Mouse (Mus musculus) kidney, embryonic 16.5 days (tissue): ENCODE measurements at regions not wholly inside any gene's neighbourhood (a gene's known extent, or its start where the extent isn't known, plus 50 kb on each side); places are given as distances from the start of the nearest gene placed in this dataset.

Experiments used
- ATAC-seq: fragments of 200-750 bp; cut with Nextera tagmentation; 2 replicates; pipeline ENCODE4 v1.8.0; 2017; ENCODE audit warnings: moderate TSS enrichment; ENCODE audit not compliant: low FRiP score, low TSS enrichment
- H3K27ac ChIP-seq: fragments of 300-500 bp; sonication (generic); 2 replicates; pipeline ENCODE4 v1.5.1; 2014; ENCODE audit warnings: low read length
- H3K27me3 ChIP-seq: fragments of 300-500 bp; sonication (generic); 2 replicates; pipeline ENCODE4 v1.6.1; 2014; ENCODE audit warnings: low read length, control low read depth, mixed read lengths; ENCODE audit not compliant: insufficient read depth
- H3K36me3 ChIP-seq: fragments of 300-500 bp; sonication (generic); 2 replicates; pipeline ENCODE4 v1.6.1; 2014; ENCODE audit warnings: low read length, control low read depth, mixed read lengths; ENCODE audit not compliant: insufficient read depth
- H3K4me1 ChIP-seq: fragments of 300-500 bp; sonication (generic); 2 replicates; pipeline ENCODE4 v1.6.1; 2014; ENCODE audit warnings: low read length, control low read depth, mixed read lengths; ENCODE audit not compliant: insufficient read depth
- H3K4me2 ChIP-seq: fragments of 300-500 bp; sonication (generic); replicated peaks from 2 replicates; pipeline ENCODE4 v1.6.1; 2014; ENCODE audit warnings: low read depth, low read length
- H3K4me3 ChIP-seq: fragments of 300-500 bp; sonication (generic); 2 replicates; pipeline ENCODE4 v1.5.1; 2014; ENCODE audit warnings: mild to moderate bottlenecking, low read length
- H3K9ac ChIP-seq: fragments of 300-500 bp; sonication (generic); replicated peaks from 2 replicates; pipeline ENCODE4 v1.6.1; 2014; ENCODE audit warnings: low read length
- H3K9me3 ChIP-seq: fragments of 300-500 bp; sonication (generic); 2 replicates; pipeline ENCODE4 v1.6.1; 2016; ENCODE audit warnings: low read length, control low read depth
- WGBS: fragments of 180-500 bp; shearing (Covaris S2); extraction: QIAGEN DNeasy Blood & Tissue Kit; methylation state at CpG from one replicate; pipeline ENCODE4 v1.1.7; 2014; 5-methylcytosine and 5-hydroxymethylcytosine counted together

DNA sequence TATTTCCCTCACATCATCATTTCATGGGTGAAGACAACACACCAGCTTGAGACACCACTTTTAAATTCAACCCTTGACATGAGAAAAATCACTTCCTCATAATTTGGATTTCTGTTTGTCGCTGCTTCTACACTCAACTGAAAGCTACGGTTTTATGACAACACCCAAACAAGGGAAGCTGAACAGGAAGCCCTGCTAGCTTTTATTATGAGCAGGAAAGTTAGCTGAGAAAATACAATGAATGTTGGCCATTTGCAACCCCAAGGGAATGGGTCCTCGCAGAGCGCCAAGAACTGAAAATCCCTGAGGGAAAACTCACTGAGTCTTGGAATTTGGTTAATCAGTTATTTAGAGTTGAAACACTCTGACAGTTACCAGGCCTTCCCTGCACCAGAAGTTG, 311.9 kb downstream of the Epha4 start:
- WGBS: 61% methylated on average over 4 of the region's 4 CpGs
- H3K9ac ChIP-seq: no peak overlapping the region
- no peak for ATAC-seq

GRCm38 (mm10) chr1:77206535-77206934, 308.4 kb downstream of the Epha4 start:
- ATAC-seq: no peak
- 47% methylated on average over 1 of the region's 1 CpGs for WGBS
- no peaks in the 10 kb centered on the region for H3K27me3 ChIP-seq

More for the DNA sequence above, 311.9 kb downstream of the Epha4 start:
- Histone ChIP-seq H3K4me1 (peaks cover 9% of the 10 kb centered on the region), H3K27me3 (no peaks in the 10 kb centered on the region), H3K27ac (peak overlapping the region; percentile 44; the same call in 1 of the 2 replicates), H3K36me3 (no peaks in the 10 kb centered on the region), H3K4me3 (no peak overlapping the region), H3K9me3 (peaks cover 3% of the 10 kb centered on the region; the same call in 1 of the 2 replicates), H3K4me2 (no peak overlapping the region)

DNA sequence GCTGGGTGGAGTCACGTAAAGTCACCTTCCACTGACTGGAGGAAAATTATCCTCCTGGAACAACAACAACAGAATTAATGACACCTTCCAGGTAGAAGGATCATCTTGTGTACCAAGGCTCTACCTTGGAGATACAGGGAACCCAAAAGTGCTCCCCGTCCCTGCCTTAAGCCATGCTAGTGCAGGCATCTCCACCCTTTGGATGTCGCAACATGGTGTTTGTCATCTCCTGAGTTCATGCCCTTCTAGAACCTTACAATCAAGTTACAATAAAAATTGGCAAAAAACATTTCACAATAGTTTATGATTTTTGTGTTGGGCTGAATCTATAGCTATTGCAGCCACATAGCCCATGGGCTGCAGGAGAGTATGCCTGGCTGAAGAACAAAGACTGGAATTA, 305.5 kb downstream of the Epha4 start:
- H3K27me3 ChIP-seq: no peaks in the 10 kb centered on the region
- no peak for ATAC-seq
- 80% methylated on average over 3 of the region's 3 CpGs for WGBS
- H3K9me3 ChIP-seq: no peaks in the 10 kb centered on the region
- no peaks in the 10 kb centered on the region for H3K36me3 ChIP-seq
- no peak overlapping the region for H3K4me3 ChIP-seq
- H3K4me1 ChIP-seq: no peaks in the 10 kb centered on the region
- no peak overlapping the region for H3K27ac ChIP-seq
- H3K4me2 ChIP-seq: no peak overlapping the region
- H3K9ac ChIP-seq: no peak overlapping the region

More at GRCm38 (mm10) chr1:77206535-77206934, 308.4 kb downstream of the Epha4 start:
- Histone ChIP-seq H3K9ac (no peak overlapping the region), H3K36me3 (no peaks in the 10 kb centered on the region), H3K4me1 (peaks cover 9% of the 10 kb centered on the region), H3K4me2 (no peak overlapping the region), H3K9me3 (no peaks in the 10 kb centered on the region), H3K27ac (no peak overlapping the region), H3K4me3 (no peak overlapping the region)

- peak overlapping the region; percentile 21; the same call in 1 of the 2 replicates for H3K4me2 ChIP-seq
- H3K4me3 ChIP-seq: no peak overlapping the region
- H3K9me3 ChIP-seq: no peaks in the 10 kb centered on the region
- no peak overlapping the region for H3K9ac ChIP-seq
- H3K4me1 ChIP-seq: no peaks in the 10 kb centered on the region
- WGBS: 35% methylated on average over 8 of the region's 8 CpGs
- ATAC-seq: no peak
- no peaks in the 10 kb centered on the region for H3K27me3 ChIP-seq
- no peaks in the 10 kb centered on the region for H3K36me3 ChIP-seq
- no peak overlapping the region for H3K27ac ChIP-seq
Measured at GRCm38 (mm10) chr1:77213462-77214098, 301.3 kb downstream of the Epha4 start.

- Histone ChIP-seq H3K4me1 (peaks cover 6% of the 10 kb centered on the region), H3K9me3 (no peaks in the 10 kb centered on the region), H3K9ac (no peak overlapping the region), H3K4me3 (no peak overlapping the region), H3K27ac (no peak overlapping the region), H3K36me3 (no peaks in the 10 kb centered on the region), H3K27me3 (no peaks in the 10 kb centered on the region), H3K4me2 (no peak overlapping the region)
- 80% methylated on average over 3 of the region's 3 CpGs for WGBS
- no peak for ATAC-seq
Measured at GRCm38 (mm10) chr1:77219488-77220321, 295.2 kb downstream of the Epha4 start.

DNA sequence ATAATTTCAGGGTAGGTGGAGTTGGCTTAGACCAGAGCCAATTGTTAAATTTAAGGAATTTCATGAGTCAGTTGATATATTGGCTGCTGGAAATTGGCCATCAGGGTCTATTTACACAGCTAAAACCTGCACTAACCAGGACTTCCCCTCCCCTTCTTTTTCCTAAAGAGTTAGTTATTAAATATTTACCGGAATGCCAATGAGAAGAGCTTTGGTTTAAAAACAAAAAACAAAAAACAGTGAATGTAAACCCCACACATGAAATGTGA, 294.6 kb downstream of the Epha4 start:
- Histone ChIP-seq H3K4me2 (no peak overlapping the region), H3K27me3 (no peaks in the 10 kb centered on the region), H3K36me3 (no peaks in the 10 kb centered on the region), H3K27ac (no peak overlapping the region), H3K4me3 (no peak overlapping the region), H3K9me3 (no peaks in the 10 kb centered on the region), H3K9ac (no peak overlapping the region), H3K4me1 (peaks cover 6% of the 10 kb centered on the region)
- ATAC-seq: no peak
- 52% methylated on average over 1 of the region's 1 CpGs for WGBS

GRCm38 (mm10) chr1:77220783-77221182, 294.1 kb downstream of the Epha4 start:
- Histone ChIP-seq H3K9ac (no peak overlapping the region), H3K36me3 (no peaks in the 10 kb centered on the region), H3K27me3 (no peaks in the 10 kb centered on the region), H3K4me1 (peaks cover 6% of the 10 kb centered on the region), H3K4me2 (no peak overlapping the region), H3K4me3 (no peak overlapping the region), H3K27ac (no peak overlapping the region), H3K9me3 (no peaks in the 10 kb centered on the region)
- 53% methylated on average over 6 of the region's 6 CpGs for WGBS
- no peak for ATAC-seq

GRCm38 (mm10) chr1:77221900-77222299, 293.0 kb downstream of the Epha4 start:
- WGBS: 87% methylated on average over 2 of the region's 2 CpGs
- no peaks in the 10 kb centered on the region for H3K27me3 ChIP-seq
- H3K4me3 ChIP-seq: no peak overlapping the region
- H3K27ac ChIP-seq: no peak overlapping the region
- no peaks in the 10 kb centered on the region for H3K9me3 ChIP-seq
- H3K9ac ChIP-seq: no peak overlapping the region
- H3K36me3 ChIP-seq: no peaks in the 10 kb centered on the region
- peaks cover 10% of the 10 kb centered on the region for H3K4me1 ChIP-seq
- H3K4me2 ChIP-seq: no peak overlapping the region
- ATAC-seq: no peak

DNA sequence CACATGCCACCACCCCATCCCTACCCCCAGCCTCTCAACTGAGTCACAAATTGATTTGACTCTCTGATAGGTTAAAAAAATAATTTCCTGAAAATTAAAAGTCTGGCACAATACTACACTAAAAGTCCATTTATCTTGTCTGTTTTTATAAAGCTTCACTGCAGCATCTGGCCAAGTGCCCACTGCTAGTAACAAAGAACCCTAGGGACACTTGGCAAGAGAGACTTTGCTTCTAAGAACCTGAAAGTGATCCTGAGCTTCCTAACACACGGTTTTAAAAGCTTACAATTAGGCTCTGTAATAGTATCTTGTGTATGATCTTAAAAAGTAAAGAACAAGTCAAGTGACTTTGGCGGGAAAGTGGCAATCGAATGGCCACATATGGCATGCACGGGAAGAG, 288.3 kb downstream of the Epha4 start:
- Histone ChIP-seq H3K4me1 (peaks cover 10% of the 10 kb centered on the region), H3K4me2 (peak overlapping the region; percentile 14; the same call in 1 of the 2 replicates), H3K27ac (no peak overlapping the region), H3K4me3 (no peak overlapping the region), H3K27me3 (no peaks in the 10 kb centered on the region), H3K9ac (no peak overlapping the region), H3K36me3 (no peaks in the 10 kb centered on the region), H3K9me3 (0 out of 2 replicates have a peak, but pooled peaks cover 5% of the 10 kb centered on the region)
- no peak for ATAC-seq
- 46% methylated on average over 4 of the region's 4 CpGs for WGBS

- Histone ChIP-seq H3K9ac (peak overlapping the region; percentile 24; the same call in 1 of the 2 replicates), H3K9me3 (0 out of 2 replicates have a peak, but pooled peaks cover 5% of the 10 kb centered on the region), H3K27ac (no peak overlapping the region), H3K4me1 (peaks cover 10% of the 10 kb centered on the region), H3K4me2 (peak overlapping the region; percentile 14), H3K4me3 (no peak overlapping the region), H3K27me3 (no peaks in the 10 kb centered on the region), H3K36me3 (no peaks in the 10 kb centered on the region)
- peak; percentile 12; the same call in 1 of the 2 replicates for ATAC-seq
- 8% methylated on average over 12 of the region's 12 CpGs for WGBS
Measured at GRCm38 (mm10) chr1:77226991-77227515, 287.8 kb downstream of the Epha4 start.
